Mouse (Mus musculus) intestine, embryonic 14.5 days (tissue): ENCODE measurements around the gene Rsl1d1. TPM values are rescaled to one million over a fixed set of nuclear protein-coding genes. Genes with fewer than 3 reads are reported as not detected.

Experiments
- ATAC-seq: fragments of 200-750 bp; cut with Nextera tagmentation; replicated peaks from 2 replicates; pipeline ENCODE4 v1.8.0; 2017; ENCODE audit warnings: low read depth, moderate number of reproducible peaks, moderate TSS enrichment, moderate library complexity; ENCODE audit not compliant: low FRiP score, low TSS enrichment
- DNase-seq: peaks from one replicate; pipeline ENCODE4 v3.0.0-alpha.2; 2018; ENCODE audit warnings: low spot score
- H3K27ac ChIP-seq: fragments of 300-500 bp; sonication (generic); 2 replicates; pipeline ENCODE4 v1.5.1; 2014; ENCODE audit warnings: low read depth, mild to moderate bottlenecking, control low read depth
- H3K27me3 ChIP-seq: fragments of 300-500 bp; sonication (generic); replicated peaks from 2 replicates; pipeline ENCODE4 v1.6.1; 2014; ENCODE audit warnings: low read length, control low read depth; ENCODE audit not compliant: control insufficient read depth, insufficient read depth
- H3K36me3 ChIP-seq: fragments of 300-500 bp; sonication (generic); 2 replicates; pipeline ENCODE4 v1.6.1; 2014; ENCODE audit warnings: low read length, control low read depth; ENCODE audit not compliant: control insufficient read depth, insufficient read depth
- H3K4me1 ChIP-seq: fragments of 300-500 bp; sonication (generic); replicated peaks from 2 replicates; pipeline ENCODE4 v1.6.1; 2014; ENCODE audit warnings: low read length, control low read depth, mixed read lengths; ENCODE audit not compliant: control insufficient read depth, insufficient read depth
- H3K4me2 ChIP-seq: fragments of 300-500 bp; sonication (generic); 2 replicates; pipeline ENCODE4 v1.6.1; 2014; ENCODE audit warnings: low read length
- H3K4me3 ChIP-seq: fragments of 300-500 bp; sonication (generic); 2 replicates; pipeline ENCODE4 v1.5.1; 2014; ENCODE audit warnings: low read depth, low read length, control low read depth, mixed read lengths
- H3K9ac ChIP-seq: fragments of 300-500 bp; sonication (generic); 2 replicates; pipeline ENCODE4 v1.6.1; 2014; ENCODE audit warnings: mild to moderate bottlenecking, low read length
- H3K9me3 ChIP-seq: fragments of 300-500 bp; sonication (generic); 2 replicates; pipeline ENCODE4 v1.6.1; 2016; ENCODE audit warnings: low read length, control low read depth; ENCODE audit not compliant: control insufficient read depth
- WGBS: fragments of 180-500 bp; shearing (Covaris S2); extraction: QIAGEN DNeasy Blood & Tissue Kit; methylation state at CpG from one replicate; pipeline ENCODE4 v1.1.7; 2014; 5-methylcytosine and 5-hydroxymethylcytosine counted together
- polyA plus RNA-seq: library from polyadenylated mRNA; unstranded; fragments of >200 nt; fragmentation: Nextera tagmentation; extraction: Ambion mirVana; gene quantifications from 2 replicates; pipeline ENCODE4 v1.2.1, GENCODE M21; 2014

The Rsl1d1 gene
- polyA plus RNA-seq = 216 and 230 TPM in 2 replicates

DNA sequence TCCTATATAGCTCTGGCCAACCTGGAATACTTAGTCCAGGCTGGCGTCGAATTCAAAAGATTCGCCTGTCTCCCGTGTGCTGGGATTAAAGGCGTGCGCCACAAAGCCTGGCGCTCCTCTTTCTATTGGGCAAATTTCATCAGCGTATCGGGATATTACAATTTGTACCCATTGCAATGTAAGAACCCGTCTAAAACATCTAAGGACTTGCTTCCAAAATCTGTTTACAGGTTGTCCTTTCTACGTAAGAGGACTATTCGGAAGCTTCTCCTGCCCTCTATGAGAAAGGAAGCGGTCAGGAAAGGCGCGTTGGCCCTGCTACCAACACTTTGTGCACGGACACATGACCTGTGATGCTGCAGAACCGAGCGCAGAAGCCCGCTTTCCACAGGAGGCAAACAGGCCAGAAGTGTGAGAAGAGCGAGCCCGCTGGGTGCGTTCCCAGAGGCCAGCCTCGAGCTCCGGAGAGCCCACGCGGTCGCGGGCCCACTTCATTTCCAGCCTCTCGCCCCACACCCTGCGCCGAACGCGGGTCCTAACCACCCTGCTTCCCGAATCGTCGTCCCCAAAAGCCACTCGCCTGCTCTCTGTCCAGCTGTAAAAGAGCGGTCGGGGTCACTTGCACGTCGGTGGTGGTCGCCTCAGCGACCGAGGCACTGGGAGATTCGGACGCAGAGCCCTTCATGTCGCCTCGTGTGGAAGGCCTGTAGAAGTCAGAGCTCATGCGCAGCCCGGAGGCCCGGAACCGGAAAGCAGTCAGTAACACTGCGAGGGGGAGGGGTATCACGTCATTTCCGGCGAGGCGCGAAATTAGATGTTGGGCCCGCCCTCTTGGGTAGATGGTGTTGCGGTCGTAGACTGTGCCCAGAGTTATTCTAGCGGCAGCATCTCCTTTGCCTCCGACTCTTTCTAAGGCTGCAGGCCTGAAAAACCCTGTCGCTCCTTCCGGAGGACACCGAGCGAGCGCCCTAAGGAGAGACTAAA lies at the start of gene Rsl1d1:
Gene Rsl1d1, minus strand, starts transcription at position 761 of the 984 bp plus-strand sequence.
- no peaks in the 10 kb centered on the region for H3K9me3 ChIP-seq
- peaks cover 19% of the 10 kb centered on the region for H3K4me1 ChIP-seq
- H3K9ac ChIP-seq = peak within 1 kb of the TSS; percentile 78
- peak within 1 kb of the TSS; percentile 80 for H3K27ac ChIP-seq
- under 1% methylated on average over 68 of the region's 68 CpGs for WGBS
- no peaks in the 10 kb centered on the region for H3K27me3 ChIP-seq
- H3K4me2 ChIP-seq = peak within 1 kb of the TSS; percentile 96
- peak within 1 kb of the TSS; percentile 56 for H3K4me3 ChIP-seq
- DNase-seq (peak; percentile 99), ATAC-seq (peak; percentile 99)
- H3K36me3 ChIP-seq = peaks cover 53% of the 10 kb centered on the region

DNA sequence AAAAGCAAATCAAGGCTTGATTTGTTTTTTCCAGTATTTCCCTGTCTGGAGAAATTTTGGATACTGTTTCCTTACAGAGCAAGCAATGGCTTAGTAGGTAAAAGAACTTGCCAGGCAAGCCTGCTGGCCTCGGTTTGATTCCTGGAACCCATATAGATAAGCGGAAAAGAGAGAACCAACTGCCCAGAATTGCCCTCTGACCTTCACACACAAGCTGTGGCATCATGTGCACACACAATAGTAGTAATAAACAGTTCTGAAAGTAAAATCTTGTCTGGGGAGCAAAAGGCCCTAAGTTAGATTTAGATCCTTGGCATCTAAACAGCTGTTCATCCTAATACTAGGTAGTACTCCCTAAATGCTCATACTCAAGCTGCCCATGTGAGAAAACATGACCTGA lies 44.7 kb upstream of the Rsl1d1 start:
- no peaks in the 10 kb centered on the region for H3K36me3 ChIP-seq
- no peaks in the 10 kb centered on the region for H3K27me3 ChIP-seq
- H3K4me2 ChIP-seq = no peak overlapping the region
- no peak for DNase-seq
- peaks cover 11% of the 10 kb centered on the region for H3K4me1 ChIP-seq
- no peak overlapping the region for H3K27ac ChIP-seq
- WGBS = 68% methylated on average over 2 of the region's 2 CpGs
- H3K9me3 ChIP-seq = no peaks in the 10 kb centered on the region
- ATAC-seq = no peak
- H3K4me3 ChIP-seq = no peak overlapping the region
- H3K9ac ChIP-seq = no peak overlapping the region

DNA sequence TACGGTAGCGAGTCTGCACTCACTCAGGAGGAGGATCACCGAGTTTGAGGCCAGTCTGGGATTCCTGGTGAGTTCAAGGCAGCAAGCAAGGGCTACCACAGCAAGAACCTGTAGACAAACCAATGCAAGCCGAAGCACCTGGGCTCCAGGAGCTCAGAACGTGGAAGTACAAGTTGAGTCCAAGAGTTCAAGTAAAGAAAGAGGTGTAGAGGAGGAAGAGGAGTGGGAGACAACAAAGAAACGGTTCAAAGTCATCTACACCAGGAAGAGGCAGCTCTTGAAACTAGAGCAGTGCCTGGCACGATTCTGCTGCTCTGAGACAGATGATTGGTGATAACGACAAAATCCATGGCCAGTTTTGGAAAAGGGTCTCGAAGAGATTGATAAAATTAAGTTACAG lies 42.6 kb upstream of the Rsl1d1 start:
- Histone ChIP-seq H3K4me3 (no peak overlapping the region), H3K27me3 (no peaks in the 10 kb centered on the region), H3K9ac (no peak overlapping the region), H3K9me3 (no peaks in the 10 kb centered on the region), H3K27ac (no peak overlapping the region), H3K36me3 (no peaks in the 10 kb centered on the region), H3K4me1 (no peaks in the 10 kb centered on the region), H3K4me2 (no peak overlapping the region)
- ATAC-seq (no peak), DNase-seq (no peak)
- 70% methylated on average over 9 of the region's 9 CpGs for WGBS

- DNase-seq (no peak), ATAC-seq (no peak)
- Histone ChIP-seq H3K4me3 (no peak overlapping the region), H3K27me3 (no peaks in the 10 kb centered on the region), H3K4me2 (no peak overlapping the region), H3K36me3 (peaks cover 14% of the 10 kb centered on the region), H3K9me3 (no peaks in the 10 kb centered on the region), H3K9ac (no peak overlapping the region), H3K27ac (no peak overlapping the region), H3K4me1 (no peaks in the 10 kb centered on the region)
- WGBS = 96% methylated on average over 1 of the region's 1 CpGs
Measured at GRCm38 (mm10) chr16:11242401-11242800, 39.3 kb upstream of the Rsl1d1 start.

DNA sequence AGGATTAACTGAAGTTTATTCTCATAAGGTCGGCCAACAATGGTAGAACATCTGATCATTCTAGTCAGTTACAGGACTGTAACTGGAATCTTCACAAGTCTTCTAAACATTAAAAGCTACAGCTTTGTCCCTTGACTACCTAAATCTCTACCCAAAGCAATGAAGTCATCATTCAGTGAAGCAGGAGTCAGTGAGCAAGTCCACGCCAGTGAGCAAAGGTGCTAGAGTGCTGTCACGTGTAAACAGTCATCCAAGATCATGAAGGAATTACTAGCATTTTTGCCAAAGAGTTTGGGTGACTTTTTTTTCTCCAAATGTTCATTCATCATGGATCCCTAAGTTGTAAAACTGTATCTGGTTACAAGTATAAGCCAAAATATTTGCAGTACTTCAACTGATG lies 14.7 kb upstream of the Rsl1d1 start:
- Histone ChIP-seq H3K36me3 (peaks cover 79% of the 10 kb centered on the region), H3K4me1 (no peaks in the 10 kb centered on the region), H3K9me3 (no peaks in the 10 kb centered on the region), H3K9ac (no peak overlapping the region), H3K27ac (no peak overlapping the region), H3K4me2 (no peak overlapping the region), H3K4me3 (no peak overlapping the region), H3K27me3 (no peaks in the 10 kb centered on the region)
- ATAC-seq (no peak), DNase-seq (no peak)
- WGBS = 85% methylated on average over 3 of the region's 3 CpGs

- Histone ChIP-seq H3K27ac (peak overlapping the region; percentile 80), H3K4me3 (peak overlapping the region; percentile 56), H3K9me3 (no peaks in the 10 kb centered on the region), H3K9ac (peak overlapping the region; percentile 78), H3K36me3 (peaks cover 52% of the 10 kb centered on the region), H3K27me3 (no peaks in the 10 kb centered on the region), H3K4me2 (peak overlapping the region; percentile 96), H3K4me1 (peaks cover 19% of the 10 kb centered on the region)
- ATAC-seq (peak; percentile 42), DNase-seq (no peak)
- WGBS = 6% methylated on average over 24 of the region's 24 CpGs
Measured at GRCm38 (mm10) chr16:11203600-11204390, 664 bp upstream of the Rsl1d1 start.

GRCm38 (mm10) chr16:11201740-11202394 lies 1.3 kb downstream of the Rsl1d1 start:
- WGBS = 71% methylated on average over 6 of the region's 6 CpGs

GRCm38 (mm10) chr16:11200247-11200646 lies 2.9 kb downstream of the Rsl1d1 start:
- peaks cover 63% of the 10 kb centered on the region for H3K36me3 ChIP-seq

More at GRCm38 (mm10) chr16:11201740-11202394, 1.3 kb downstream of the Rsl1d1 start:
- Histone ChIP-seq H3K36me3 (peaks cover 55% of the 10 kb centered on the region), H3K4me3 (peak overlapping the region; percentile 56), H3K4me2 (peak overlapping the region; percentile 96), H3K9ac (peak overlapping the region; percentile 78), H3K27me3 (no peaks in the 10 kb centered on the region), H3K27ac (no peak overlapping the region), H3K9me3 (no peaks in the 10 kb centered on the region), H3K4me1 (peaks cover 19% of the 10 kb centered on the region)
- DNase-seq (no peak), ATAC-seq (no peak)

More at GRCm38 (mm10) chr16:11200247-11200646, 2.9 kb downstream of the Rsl1d1 start:
- Histone ChIP-seq H3K9me3 (no peaks in the 10 kb centered on the region), H3K9ac (no peak overlapping the region), H3K4me3 (no peak overlapping the region), H3K4me1 (peaks cover 19% of the 10 kb centered on the region), H3K4me2 (no peak overlapping the region), H3K27ac (no peak overlapping the region), H3K27me3 (no peaks in the 10 kb centered on the region)
- 88% methylated on average over 3 of the region's 3 CpGs for WGBS
- no peak for ATAC-seq
- DNase-seq = no peak
